Mouse (Mus musculus) stomach, embryonic 14.5 days (tissue): Measurements from ENCODE around the gene Trp73. TPM values are rescaled to one million over a fixed set of nuclear protein-coding genes. Genes with fewer than 3 reads are reported as not detected.

Experiments used
- ATAC-seq: fragments of 200-750 bp; cut with Nextera tagmentation; 2 replicates; pipeline ENCODE4 v1.8.0; 2017; ENCODE audit warnings: low read depth, moderate TSS enrichment; ENCODE audit not compliant: insufficient number of reproducible peaks, insufficient read depth, low FRiP score
- H3K27ac ChIP-seq: fragments of 300-500 bp; sonication (generic); 2 replicates; pipeline ENCODE4 v1.5.1; 2014; ENCODE audit warnings: mild to moderate bottlenecking, low read length, moderate library complexity, mixed read lengths
- H3K27me3 ChIP-seq: fragments of 300-500 bp; sonication (generic); 2 replicates; pipeline ENCODE4 v1.6.1; 2014; ENCODE audit warnings: low read length, control low read depth, mixed read lengths; ENCODE audit not compliant: control insufficient read depth, insufficient read depth
- H3K36me3 ChIP-seq: fragments of 300-500 bp; sonication (generic); 2 replicates; pipeline ENCODE4 v1.6.1; 2014; ENCODE audit warnings: mild to moderate bottlenecking, control low read depth, low read length, moderate library complexity, mixed read lengths; ENCODE audit not compliant: control insufficient read depth, insufficient read depth
- H3K4me1 ChIP-seq: fragments of 300-500 bp; sonication (generic); 2 replicates; pipeline ENCODE4 v1.6.1; 2014; ENCODE audit warnings: low read length, control low read depth, mixed read lengths; ENCODE audit not compliant: control insufficient read depth, insufficient read depth
- H3K4me2 ChIP-seq: fragments of 300-500 bp; sonication (generic); replicated peaks from 2 replicates; pipeline ENCODE4 v1.6.1; 2014; ENCODE audit warnings: low read depth, low read length, control low read depth
- H3K4me3 ChIP-seq: fragments of 300-500 bp; sonication (generic); 2 replicates; pipeline ENCODE4 v1.5.1; 2014; ENCODE audit warnings: low read depth, low read length, control low read depth
- H3K9ac ChIP-seq: fragments of 300-500 bp; sonication (generic); replicated peaks from 2 replicates; pipeline ENCODE4 v1.6.1; 2014; ENCODE audit warnings: low read depth, mild to moderate bottlenecking, control low read depth, low read length, moderate library complexity, mixed read lengths
- H3K9me3 ChIP-seq: fragments of 300-500 bp; sonication (generic); 2 replicates; pipeline ENCODE4 v1.6.1; 2016; ENCODE audit warnings: low read depth, low read length, control low read depth; ENCODE audit not compliant: control insufficient read depth
- WGBS: fragments of 180-500 bp; shearing (Covaris S2); extraction: QIAGEN DNeasy Blood & Tissue Kit; methylation state at CpG from one replicate; pipeline ENCODE4 v1.1.7; 2014; 5-methylcytosine and 5-hydroxymethylcytosine counted together
- polyA plus RNA-seq: library from polyadenylated mRNA; unstranded; fragments of >200 nt; fragmentation: Nextera tagmentation; extraction: Ambion mirVana; gene quantifications from 2 replicates; pipeline ENCODE4 v1.2.1, GENCODE M21; 2014

The Trp73 gene
- polyA plus RNA-seq, 1 experiment from 2014 or later = 0.42 TPM

DNA sequence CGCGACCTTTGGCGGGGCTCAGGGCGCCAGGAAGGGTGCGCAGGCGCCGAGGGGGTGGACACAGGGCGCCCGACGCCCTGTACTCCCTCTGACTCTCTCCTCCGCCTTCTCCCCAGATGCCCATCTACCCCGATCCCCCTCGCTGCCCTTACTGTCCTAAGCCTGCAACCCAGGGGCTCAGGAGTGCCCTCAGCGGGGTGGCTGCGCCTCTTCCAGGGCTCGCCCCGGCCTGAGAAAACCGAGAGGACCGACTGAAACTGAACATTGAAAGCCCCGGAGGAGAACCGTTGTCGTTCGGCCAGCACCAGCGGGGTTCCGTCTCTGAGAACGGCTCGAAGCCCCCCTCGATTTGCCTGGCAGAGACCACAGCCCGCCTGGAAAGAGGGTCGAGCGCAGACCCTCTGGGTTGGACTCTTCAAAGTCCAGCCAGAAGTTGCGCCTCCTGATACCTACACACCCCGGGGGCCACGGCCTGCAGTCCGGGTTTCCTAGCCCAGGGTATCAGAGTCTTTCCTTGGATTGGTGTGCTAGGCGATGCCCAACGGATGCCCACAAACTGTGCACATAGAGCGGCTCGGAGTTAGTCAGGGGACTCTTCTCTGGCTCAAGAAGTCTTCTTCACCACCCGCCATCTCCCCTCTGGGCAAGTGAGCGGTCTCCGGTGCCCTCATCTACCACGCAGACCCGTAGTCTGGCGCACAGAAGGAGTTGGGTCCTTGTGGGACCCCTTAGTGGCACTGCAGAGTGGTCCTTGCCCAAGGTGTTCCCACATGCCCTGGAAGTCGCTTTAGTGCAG, 403 bp upstream of the Trp73 start:
- ATAC-seq = no peak
- no peak overlapping the region for H3K27ac ChIP-seq
- H3K36me3 ChIP-seq = no peaks in the 10 kb centered on the region
- H3K4me1 ChIP-seq = peaks cover 20% of the 10 kb centered on the region
- peak overlapping the region; percentile 94 for H3K4me2 ChIP-seq
- H3K9me3 ChIP-seq = no peaks in the 10 kb centered on the region
- H3K4me3 ChIP-seq = peak overlapping the region; percentile 50
- WGBS = 2% methylated on average over 46 of the region's 46 CpGs
- H3K27me3 ChIP-seq = peaks cover 33% of the 10 kb centered on the region
- H3K9ac ChIP-seq = peak overlapping the region; percentile 0; the same call in 1 of the 2 replicates

DNA sequence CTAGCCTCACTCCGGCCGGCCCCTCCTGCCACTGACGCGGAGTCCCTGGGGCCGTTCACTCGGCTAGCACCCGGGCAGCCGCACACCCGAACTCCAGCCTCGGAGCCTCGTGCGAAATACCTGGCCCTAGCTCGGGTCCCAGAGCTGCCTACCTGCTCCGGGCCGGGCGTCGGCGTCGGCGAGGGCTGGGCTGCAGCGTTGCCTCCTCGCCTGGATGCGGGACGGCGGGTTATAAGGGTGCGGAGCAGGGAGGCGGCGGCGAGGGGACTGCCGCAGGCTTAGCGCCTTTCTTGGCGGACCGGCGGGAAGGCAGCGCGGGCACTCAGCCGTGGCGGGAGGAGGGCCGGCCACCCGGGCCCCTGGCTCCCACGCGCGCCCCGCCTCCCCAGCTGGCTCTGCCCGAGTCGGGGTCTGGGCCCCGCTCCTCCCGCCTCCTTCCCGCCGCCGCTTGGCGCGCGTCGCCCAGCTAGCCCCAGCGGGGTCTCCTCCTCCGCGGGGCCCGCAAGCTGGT, 282 bp downstream of the Trp73 start:
- H3K4me3 ChIP-seq = peak overlapping the region; percentile 50
- peak overlapping the region; percentile 94 for H3K4me2 ChIP-seq
- no peaks in the 10 kb centered on the region for H3K36me3 ChIP-seq
- peak overlapping the region; percentile 0; the same call in 1 of the 2 replicates for H3K9ac ChIP-seq
- ATAC-seq = no peak
- H3K27me3 ChIP-seq = peaks cover 33% of the 10 kb centered on the region
- H3K9me3 ChIP-seq = no peaks in the 10 kb centered on the region
- WGBS = 2% methylated on average over 49 of the region's 59 CpGs
- no peak overlapping the region for H3K27ac ChIP-seq
- peaks cover 20% of the 10 kb centered on the region for H3K4me1 ChIP-seq

DNA sequence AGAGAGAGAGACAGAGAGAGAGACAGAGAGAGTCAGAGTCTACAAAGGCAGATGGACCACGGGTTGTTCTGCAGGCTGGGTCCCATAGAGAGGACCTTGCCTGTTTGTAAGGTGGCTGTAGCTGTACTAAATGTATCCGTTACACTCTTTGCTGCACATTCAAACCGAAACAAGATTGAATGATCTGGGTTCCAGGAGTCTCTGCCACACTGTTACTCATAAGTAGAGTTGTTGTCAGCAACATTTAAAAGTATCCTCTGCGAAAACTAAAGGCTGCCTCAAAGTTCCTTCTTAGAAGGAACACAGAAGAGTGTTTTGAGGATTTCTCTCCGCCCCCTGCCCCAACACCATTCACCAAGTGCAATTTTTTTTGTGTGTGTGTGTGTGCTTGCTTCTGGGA, 2.9 kb downstream of the Trp73 start:
- Histone ChIP-seq H3K4me3 (no peak overlapping the region), H3K27ac (no peak overlapping the region), H3K27me3 (peaks cover 33% of the 10 kb centered on the region), H3K36me3 (no peaks in the 10 kb centered on the region), H3K9me3 (no peaks in the 10 kb centered on the region), H3K9ac (no peak overlapping the region), H3K4me2 (no peak overlapping the region), H3K4me1 (peaks cover 16% of the 10 kb centered on the region)
- 65% methylated on average over 5 of the region's 5 CpGs for WGBS
- no peak for ATAC-seq

DNA sequence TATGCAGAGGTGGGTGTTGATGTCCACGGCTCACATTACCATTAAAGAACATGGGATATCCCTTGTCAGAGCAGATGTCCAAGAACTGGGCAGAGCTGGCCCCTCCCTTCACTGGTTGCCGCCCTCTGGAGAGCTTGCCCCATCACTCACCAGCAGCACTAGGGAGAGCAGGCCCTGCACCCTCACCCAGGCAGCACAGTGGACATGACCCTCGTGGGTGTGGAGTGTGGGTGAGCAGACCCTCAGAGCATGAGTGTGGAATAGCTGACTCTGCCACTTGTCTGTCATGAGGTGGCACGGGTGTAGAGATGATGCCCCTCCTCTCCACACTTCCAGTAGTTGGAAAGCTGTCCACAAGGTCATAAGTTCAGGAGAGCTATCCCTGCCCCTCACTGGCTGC, 5.2 kb downstream of the Trp73 start:
- peaks cover 22% of the 10 kb centered on the region for H3K27me3 ChIP-seq
- ATAC-seq = no peak

DNA sequence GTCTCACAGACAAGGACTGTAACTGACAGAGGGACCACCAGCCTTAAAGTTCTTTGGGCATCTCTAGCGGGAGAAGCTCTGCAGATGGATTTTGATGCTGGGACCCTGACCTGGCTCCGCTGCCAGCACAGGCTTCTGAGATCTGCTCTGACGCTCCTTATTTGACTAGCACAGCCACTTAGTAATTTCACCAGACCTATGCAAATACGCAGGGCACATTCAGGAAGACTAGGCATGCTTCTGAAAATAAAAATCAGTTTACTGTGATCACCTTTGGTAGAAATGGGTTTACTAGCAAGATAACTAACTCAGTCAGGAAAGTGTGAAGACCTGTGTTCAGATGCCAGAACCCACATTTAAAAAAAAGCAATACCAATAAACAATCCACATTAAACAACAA, 8.1 kb downstream of the Trp73 start:
- Histone ChIP-seq H3K27me3 (0 out of 2 replicates have a peak, but pooled peaks cover 6% of the 10 kb centered on the region), H3K9me3 (no peaks in the 10 kb centered on the region), H3K27ac (no peak overlapping the region), H3K4me3 (no peak overlapping the region), H3K36me3 (no peaks in the 10 kb centered on the region), H3K4me2 (no peak overlapping the region), H3K9ac (no peak overlapping the region), H3K4me1 (0 out of 2 replicates have a peak, but pooled peaks cover 5% of the 10 kb centered on the region)
- no peak for ATAC-seq
- WGBS = 80% methylated on average over 4 of the region's 4 CpGs

More for the DNA sequence above, 5.2 kb downstream of the Trp73 start:
- no peaks in the 10 kb centered on the region for H3K9me3 ChIP-seq
- no peak overlapping the region for H3K4me3 ChIP-seq
- no peak overlapping the region for H3K27ac ChIP-seq
- H3K4me1 ChIP-seq = peaks cover 4% of the 10 kb centered on the region
- no peak overlapping the region for H3K9ac ChIP-seq
- 51% methylated on average over 4 of the region's 4 CpGs for WGBS
- H3K36me3 ChIP-seq = no peaks in the 10 kb centered on the region
- no peak overlapping the region for H3K4me2 ChIP-seq

DNA sequence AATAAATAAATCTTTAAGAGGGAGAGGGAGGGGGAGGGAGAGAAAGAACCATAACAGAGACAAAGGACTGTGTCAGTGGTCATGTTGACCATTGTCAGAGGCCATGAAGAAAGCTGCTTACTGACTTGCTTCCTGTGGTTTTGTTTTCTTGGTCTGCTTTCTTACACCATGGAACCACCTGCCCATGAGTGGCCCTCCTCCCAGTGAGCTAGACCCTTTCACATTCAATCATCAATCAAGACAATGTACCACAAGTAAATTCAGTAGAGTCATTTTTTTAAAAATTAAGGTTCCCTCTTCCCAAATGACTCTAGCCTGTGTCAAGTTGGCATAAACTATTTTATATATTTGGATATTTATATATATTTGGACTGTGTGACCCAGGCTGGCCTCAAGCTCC, 10.1 kb downstream of the Trp73 start:
- Histone ChIP-seq H3K27ac (no peak overlapping the region), H3K27me3 (no peaks in the 10 kb centered on the region)
- ATAC-seq = no peak

DNA sequence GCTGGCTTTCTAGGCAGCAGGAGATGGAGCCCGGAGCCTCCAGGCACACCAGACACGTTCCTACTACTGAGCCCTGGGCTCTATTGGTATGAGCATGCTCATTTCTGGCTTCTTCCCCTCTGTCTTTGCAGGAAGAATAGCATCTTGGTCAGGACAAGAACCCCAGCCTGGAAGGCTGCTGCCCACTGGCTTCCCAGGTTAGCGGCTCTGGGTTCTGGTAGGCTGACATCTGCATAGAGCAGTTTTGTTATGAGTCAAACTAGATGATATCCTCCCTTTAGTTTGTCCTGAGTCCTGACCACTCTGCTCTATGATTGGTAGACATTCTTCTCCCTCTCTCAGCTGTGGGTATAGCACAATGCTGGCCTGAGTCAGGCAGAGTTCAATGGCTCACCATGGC, 12.7 kb downstream of the Trp73 start:
- no peaks in the 10 kb centered on the region for H3K9me3 ChIP-seq
- H3K36me3 ChIP-seq = no peaks in the 10 kb centered on the region
- H3K27ac ChIP-seq = no peak overlapping the region
- H3K4me3 ChIP-seq = no peak overlapping the region
- 59% methylated on average over 3 of the region's 3 CpGs for WGBS
- H3K4me2 ChIP-seq = no peak overlapping the region
- 0 out of 2 replicates have a peak, but pooled peaks cover 8% of the 10 kb centered on the region for H3K4me1 ChIP-seq
- no peak overlapping the region for H3K9ac ChIP-seq
- no peak for ATAC-seq
- H3K27me3 ChIP-seq = no peaks in the 10 kb centered on the region

More for the DNA sequence above, 10.1 kb downstream of the Trp73 start:
- no peaks in the 10 kb centered on the region for H3K9me3 ChIP-seq
- H3K36me3 ChIP-seq = no peaks in the 10 kb centered on the region
- no peak overlapping the region for H3K4me2 ChIP-seq
- H3K4me1 ChIP-seq = 0 out of 2 replicates have a peak, but pooled peaks cover 8% of the 10 kb centered on the region
- H3K4me3 ChIP-seq = no peak overlapping the region
- no peak overlapping the region for H3K9ac ChIP-seq

DNA sequence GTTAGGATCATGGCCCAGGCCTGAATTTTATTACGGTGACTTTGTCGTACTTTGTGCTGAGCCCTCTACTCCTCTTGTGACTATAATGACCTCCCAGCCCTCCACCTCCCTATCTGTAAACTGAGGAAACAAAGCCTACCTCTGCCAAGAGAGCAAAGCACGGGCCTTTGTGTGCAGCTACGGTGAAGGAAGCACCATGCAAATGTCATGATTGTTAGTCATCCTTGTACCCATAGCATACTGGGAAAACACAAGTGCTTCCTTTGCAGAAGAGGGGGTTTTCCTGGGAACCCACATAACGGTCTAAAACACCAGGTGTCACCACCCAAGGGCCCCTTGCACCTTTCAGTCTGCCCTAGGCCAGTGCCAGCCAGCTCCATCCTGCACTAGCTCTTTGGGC, 14.8 kb downstream of the Trp73 start:
- Histone ChIP-seq H3K36me3 (no peaks in the 10 kb centered on the region), H3K4me3 (no peak overlapping the region), H3K4me2 (no peak overlapping the region), H3K4me1 (0 out of 2 replicates have a peak, but pooled peaks cover 8% of the 10 kb centered on the region), H3K9ac (no peak overlapping the region), H3K27me3 (no peaks in the 10 kb centered on the region), H3K9me3 (no peaks in the 10 kb centered on the region), H3K27ac (no peak overlapping the region)
- ATAC-seq = no peak
- WGBS = 72% methylated on average over 5 of the region's 5 CpGs
